Mouse (Mus musculus): Measurements from ENCODE around the gene Rptor.

Gene Rptor

DNA sequence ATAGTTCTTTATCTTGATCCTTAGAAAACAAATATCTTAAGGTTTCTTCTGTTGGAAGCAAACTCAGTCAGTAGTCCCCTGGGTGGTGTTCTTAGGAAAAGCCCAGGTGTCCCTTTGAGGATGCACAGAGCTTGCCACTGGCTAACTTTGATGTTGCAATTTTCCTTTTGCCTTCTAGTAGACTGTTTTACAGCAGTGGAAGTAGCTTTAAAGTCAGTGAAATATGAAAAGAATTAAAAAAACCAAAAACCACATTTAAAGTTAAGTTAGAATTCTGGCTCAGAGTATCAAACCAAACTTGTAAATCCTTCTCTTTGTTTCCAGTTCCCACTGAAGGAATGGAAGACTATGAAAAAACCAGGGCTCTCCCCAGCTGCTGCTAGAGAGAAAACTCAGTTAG is 47.8 kb downstream of the Rptor start:
- DNase-seq (ENCODE audit: low read depth): no peak

DNA sequence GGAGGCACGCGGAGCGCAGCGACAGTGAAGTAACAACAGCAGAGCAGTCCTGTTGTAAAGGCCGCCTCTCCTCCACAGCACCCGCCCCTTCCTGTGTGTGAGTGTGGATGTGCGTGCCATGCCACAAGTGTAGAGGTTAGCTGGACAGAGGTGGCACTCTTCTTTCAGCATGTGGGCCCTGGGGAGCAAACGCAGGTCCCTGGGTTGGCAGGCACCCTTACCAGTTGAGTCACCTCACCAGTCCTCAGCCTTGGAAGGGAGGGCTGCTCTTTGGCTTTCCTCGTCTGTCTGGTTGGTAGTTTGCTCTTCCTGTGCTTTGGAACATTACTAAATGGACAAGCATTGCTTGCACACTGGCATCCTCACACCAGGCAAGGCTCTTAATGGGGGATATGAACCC is 50.6 kb downstream of the Rptor start:
- no peak for DNase-seq (ENCODE audit: low read depth)

DNA sequence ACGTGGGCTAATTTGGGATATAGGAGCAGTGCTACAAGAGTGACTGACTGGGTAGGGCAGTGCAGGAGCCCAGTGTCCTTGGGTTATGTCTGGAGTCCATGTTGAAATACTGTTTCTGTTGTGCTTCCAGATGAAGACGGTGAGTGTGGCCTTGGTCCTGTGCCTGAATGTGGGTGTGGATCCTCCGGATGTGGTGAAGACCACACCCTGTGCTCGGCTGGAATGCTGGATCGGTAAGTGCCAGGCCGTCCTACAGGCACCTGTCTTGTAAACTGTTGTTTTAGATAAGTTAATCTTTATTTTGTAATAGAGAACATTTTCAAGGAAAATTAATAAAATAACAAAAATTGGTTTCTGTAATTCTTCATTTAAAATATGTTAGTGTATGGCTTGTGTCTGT is 54.8 kb downstream of the Rptor start:
- peak; percentile 25 for DNase-seq (ENCODE audit: low read depth)

DNA sequence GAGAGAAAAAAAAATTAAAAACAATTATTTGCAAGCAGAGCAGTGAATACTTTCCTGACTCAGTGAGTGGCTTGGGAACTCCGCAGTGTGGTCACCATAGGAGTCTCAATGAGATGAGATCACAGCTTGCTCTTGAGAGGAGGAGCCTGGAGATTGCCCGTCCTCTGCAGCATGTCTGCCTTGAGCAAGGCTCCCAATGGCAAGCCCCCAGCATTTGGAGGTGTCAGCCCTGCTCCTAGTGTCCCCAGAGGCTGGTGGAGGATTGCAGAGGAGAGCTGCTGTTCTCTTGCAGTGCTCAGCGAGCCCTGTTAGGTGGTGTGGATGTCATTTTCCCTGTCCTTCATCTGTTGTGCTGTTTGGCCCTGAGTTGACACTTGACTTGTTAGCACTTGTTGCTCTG is 56.6 kb downstream of the Rptor start:
- no peak for DNase-seq (ENCODE audit: low read depth)

DNA sequence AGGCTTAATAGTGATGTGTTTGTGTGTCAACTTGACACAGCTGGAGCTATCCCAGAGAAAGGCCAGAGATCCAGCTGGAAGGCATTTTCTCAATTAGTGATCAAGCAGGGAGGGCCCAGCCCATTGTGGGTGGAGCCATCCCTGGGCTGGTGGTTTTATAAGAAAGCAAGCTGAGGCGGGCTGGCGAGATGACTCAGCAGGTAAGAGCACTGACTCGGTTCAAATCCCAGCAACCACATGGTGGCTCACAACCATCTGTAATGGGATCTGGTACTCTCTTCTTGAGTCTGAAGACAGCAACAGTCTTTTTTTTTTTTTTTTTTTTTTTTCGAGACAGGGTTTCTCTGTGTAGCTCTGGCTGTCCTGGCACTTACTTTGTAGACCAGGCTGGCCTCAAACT is 58.8 kb downstream of the Rptor start:
- DNase-seq (ENCODE audit: low read depth): peak; percentile 83

DNA sequence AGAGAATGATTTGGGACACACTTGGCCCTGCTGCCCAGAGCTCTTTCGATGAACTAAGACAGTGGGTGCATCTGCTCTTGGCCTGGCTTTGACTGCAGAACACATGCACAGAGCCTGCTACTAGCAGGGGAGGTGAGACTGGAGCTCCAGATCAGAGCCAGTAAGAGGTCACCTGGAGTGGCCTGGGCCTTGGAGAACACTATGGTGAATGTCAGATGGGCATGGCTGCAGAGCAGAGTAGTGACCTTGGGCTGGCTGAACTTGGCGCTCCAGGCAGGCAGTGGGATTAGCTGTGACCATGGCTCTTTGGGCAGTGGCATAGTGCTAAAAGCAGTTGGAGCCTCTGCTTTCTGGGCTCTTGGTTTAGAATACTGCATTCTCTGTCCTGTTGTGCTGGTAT is 61.2 kb downstream of the Rptor start:
- DNase-seq (ENCODE audit: low read depth): no peak

DNA sequence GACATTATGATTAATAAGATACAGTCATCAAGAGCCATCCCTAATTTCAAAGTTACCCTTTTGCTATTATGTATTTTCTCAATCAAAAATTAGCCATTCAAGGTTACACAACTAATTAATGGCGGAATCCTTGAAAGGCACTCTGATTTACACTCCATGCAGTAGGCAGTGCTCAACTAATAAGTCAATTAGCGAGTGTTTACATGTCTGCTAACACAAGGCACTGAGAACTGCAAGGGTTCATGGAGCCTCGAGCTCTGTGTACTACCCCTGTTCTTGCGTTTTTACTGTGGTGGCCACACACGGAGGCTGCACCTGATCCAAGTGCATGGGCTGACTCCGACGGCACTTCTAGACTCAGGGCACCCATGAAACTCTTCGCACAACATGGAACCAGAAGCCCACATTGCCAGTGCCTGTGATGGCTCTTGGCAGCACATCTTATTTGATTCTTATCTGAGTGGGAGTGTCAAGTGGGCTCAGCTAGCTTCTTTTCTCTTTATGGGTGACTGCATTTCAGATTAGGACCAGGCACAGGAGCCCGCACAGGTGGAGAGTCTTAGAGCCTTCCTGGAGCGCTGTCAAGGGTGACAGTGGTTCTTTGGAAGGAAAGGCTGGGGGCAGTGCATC is 62.1 kb downstream of the Rptor start:
- no peak for DNase-seq (ENCODE audit: low read depth)

DNA sequence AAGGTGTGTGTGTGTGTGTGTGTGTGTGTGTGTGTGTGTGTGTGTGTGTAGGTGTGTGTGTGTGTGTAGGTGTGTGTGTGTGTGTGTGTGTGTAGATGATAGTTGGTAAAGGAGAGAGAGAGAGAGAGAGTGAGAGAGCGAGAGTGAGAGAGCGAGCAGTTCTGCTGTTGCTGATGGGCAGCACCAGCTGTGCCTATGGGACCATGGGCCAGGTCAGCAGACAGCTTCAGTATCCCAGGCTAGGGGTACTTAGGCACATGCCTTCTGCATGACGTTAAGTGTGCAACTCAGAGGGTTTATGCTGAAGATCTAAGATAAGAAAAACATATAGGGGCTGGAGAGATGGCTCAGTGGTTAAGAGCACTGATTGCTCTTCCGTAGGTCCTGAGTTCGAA is 62.6 kb downstream of the Rptor start:
- no peak for DNase-seq (ENCODE audit: low read depth)

DNA sequence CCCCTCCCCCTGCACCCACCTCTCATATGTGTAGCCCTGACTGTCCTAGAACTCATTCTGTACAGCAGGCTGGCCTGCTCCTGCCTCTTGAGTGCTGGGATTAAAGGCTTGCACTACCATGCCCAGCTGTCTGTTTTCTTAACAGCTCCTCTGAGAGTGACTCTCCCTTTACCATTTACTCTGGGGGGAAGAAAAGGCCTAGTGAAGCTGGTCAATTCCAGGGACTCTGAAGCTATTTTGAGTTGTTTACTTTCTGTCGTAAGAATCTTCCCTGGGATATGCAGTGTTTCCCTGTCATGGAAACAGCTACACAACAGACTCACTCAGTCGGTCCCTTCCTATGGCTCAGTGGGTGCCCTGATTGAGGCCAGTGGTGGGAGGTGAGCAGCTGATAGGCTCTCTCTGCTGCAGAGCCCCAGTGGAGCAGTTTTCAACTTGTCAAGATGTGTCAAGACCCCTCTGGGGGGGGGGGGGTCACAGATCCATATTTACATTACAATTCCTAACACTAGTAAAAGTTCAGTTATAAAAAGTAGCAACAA is 63.9 kb downstream of the Rptor start:
- DNase-seq (ENCODE audit: low read depth): no peak

DNA sequence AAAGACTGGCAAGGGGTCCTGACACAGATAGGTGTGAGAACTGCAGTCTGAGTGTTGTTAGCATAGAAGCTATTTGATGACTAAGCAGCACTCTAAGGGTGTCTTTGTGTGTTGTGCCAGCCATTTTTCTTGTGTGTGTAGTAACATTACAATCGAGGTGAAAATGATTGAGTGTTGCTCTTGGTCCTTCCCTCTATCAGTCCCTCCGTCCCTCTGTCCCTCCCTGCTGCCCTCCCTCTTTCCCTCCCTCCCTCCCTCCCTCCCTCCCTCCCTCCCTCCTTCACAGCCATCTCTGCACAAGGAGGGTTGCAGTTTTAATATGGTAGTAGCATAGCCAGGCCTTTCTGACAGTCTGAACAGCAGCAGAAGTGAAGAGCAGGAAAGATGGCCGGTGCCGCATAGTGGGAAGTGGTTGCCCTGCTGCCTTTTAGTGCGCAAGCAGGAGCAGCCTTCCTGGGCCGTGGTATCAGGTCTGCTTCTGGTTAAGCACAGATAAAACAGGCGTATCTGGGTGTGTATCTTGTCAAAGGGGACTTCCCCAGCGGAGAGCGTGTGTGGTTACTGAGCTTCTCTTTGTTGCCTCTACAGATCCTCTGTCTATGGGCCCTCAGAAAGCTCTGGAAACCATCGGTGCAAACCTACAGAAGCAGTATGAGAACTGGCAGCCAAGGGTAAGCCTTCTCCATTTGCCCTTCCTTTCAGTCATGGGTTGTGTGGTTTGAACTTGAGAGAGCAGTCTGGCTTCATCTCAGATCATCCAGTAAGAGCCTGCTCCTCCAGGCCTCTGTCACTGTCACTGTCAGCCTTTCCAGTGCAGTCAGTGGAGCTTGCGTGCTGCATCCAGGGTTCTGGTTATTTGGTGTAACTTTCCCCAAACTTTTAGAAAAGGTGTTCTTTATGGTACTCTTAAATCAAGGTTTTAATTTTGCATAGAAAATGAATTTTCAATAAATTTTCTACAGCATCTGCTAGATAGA is 68.3 kb downstream of the Rptor start:
- no peak for DNase-seq (ENCODE audit: low read depth)

DNA sequence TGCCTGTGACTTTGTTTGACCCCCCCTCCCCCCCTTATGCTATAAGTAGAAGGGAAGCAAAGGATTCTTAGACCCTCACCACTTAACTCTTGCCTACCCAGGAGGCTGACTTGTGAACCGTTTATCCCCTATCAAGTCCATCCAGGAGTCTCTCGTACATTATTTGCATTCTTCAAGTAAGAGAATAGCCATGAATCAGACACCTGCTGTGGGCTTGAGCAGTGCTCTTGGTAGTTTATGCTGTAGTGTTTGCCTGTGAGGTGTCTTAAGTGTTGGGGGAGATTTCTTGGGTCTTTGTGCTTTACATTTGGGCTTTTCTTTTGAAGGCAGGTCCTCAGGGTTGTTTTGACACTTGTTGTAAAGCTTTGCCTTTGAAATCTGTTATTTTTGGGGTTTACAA is 69.3 kb downstream of the Rptor start:
- DNase-seq (ENCODE audit: low read depth): no peak

DNA sequence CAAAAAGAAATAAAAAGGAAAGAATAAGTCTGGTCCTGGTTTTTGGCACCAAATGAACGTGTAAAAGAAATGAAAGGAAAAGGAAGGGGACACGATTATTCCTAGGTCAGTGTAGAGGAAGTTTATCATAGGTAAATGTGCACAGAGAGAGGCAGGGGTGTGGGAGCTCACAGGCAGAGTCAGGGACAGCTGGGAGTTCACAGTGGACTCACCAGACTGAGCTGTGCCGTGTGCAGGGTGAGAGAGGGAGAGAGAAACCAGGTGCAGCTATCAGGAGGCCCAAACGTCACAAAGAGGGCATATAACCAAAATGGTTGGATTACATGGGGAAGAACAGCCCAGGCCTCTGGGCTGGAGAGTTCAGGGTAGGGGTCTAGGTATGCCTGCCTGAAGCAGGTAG is 70.1 kb downstream of the Rptor start:
- no peak for DNase-seq (ENCODE audit: low read depth)

DNA sequence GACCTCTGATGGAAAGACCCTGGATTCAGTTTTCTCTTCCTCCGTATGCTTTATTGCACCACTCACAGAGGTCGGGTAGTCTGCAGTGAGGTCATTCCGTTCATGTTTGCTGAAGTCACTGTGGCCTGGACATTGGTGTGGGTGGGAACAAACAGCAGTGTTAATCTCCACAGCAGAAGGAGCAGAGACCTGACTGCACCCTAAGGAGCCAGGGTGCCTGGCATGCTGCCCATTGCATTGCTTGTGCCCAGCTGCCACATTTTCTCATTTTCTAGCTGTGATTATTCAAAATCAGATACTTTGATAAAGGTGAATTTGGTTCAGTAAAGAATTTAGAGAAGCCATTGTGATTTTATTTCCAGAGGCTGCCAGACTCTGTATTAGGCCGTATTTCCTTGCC is 72.1 kb downstream of the Rptor start:
- DNase-seq (ENCODE audit: low read depth): no peak

DNA sequence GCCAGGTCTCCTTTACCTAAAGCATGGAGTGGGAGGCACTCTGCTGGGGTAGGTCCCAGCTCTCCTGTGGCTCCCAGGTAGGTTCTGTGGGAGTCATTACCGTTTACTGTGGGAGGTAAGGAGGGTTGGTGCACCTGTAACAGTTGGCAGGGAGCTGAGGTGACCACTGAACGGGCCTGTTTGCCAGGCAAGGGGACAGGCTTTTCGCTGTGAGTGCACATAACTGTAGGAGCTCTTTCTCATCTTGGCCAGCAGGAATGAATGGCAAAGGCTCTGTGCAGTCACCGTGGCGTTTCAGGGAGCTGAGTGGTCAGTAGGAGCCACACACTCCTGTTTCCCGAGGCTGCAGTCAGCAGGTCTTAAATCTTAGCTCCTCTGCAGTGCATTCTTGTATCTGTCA is 72.8 kb downstream of the Rptor start:
- no peak for DNase-seq (ENCODE audit: low read depth)

DNA sequence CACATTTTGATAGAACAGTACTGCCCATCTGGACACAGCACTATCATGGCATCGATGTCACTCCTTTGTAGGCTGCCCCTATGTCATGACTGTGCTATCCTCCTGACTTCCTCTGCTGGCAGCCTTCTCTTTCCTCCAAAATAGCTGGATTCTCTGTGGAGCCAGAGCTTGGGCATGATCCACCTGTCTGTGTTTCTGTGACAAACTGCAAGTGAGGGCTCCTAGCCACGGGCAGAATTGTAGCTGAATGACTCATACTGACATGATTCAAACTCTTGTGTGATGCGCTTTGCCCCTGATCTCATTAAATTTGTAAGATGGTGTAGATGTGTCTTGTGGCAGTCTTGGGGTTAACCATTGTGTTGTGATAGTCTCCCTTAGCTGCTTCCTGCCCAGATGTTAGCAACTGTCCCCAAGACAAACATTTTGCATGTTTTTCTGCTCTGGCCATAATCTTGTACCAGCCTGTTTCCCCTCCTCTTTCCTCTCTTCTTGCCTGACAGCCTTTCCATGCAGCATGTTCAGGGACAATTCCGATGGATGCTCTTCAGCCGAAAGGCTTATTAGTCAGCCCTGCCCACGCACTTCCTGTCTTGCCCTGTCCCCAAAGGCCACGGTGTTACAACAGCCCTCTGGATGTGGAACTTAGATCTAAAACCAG is 74.2 kb downstream of the Rptor start:
- DNase-seq (ENCODE audit: low read depth): no peak

DNA sequence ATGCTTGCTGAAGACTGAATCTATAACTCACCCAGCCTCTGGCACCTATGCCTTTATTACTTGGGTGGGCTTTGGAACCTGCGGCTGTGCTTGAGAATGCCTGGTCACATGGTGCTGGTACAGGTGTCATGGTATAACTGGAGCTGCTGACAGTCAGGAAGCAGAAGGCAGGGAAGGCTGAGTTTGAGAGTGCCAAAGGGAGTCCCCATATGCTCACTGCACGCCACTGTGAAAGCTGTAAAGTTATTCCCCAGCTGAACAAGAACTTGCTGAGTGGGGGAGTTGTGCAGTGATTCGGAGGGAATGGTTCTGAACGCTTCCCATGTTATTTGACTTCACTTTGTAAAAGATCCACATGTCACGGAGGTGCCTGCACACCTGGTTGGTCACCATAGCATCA is 75.7 kb downstream of the Rptor start:
- DNase-seq (ENCODE audit: low read depth): no peak

DNA sequence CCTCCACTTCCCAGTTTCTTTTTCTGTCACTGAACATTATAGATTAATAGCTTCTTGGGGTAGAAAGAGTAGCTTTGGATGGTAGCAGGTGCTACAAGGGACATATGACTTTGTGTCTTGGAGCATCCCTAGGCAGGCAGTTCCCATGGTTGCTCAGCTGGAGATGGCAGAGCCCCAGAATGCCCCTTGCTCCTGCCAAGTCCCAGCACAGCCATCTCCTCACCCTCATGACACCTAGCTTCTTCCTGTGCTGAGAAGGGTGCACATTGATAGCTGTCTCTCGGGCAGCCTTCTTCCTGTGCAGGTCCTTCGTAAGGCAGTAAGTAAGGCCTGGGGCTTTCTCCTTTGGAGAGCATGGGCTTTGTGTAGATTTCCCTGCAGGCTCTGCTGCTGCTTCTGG is 78.0 kb downstream of the Rptor start:
- no peak for DNase-seq (ENCODE audit: low read depth)

DNA sequence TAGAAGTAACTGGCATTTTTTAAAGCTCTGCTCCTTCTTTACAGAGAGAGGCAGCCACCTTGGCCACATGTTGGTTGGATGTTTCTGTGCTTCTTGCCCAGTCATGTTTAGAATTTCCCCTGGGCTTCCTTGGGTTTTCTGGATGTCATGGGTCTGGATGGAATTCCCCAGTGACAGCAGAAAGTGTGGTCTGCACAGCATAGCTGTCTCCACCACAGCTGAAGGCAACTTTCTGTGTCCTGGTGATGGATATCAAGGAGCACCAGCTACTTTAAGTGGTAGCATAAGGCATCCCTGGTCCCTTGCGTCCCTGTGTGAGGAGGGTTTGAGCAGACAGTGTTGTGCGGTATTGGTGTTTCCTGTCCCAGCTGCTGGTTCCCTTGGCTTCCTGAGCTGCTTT is 79.6 kb downstream of the Rptor start:
- no peak for DNase-seq (ENCODE audit: low read depth)

DNA sequence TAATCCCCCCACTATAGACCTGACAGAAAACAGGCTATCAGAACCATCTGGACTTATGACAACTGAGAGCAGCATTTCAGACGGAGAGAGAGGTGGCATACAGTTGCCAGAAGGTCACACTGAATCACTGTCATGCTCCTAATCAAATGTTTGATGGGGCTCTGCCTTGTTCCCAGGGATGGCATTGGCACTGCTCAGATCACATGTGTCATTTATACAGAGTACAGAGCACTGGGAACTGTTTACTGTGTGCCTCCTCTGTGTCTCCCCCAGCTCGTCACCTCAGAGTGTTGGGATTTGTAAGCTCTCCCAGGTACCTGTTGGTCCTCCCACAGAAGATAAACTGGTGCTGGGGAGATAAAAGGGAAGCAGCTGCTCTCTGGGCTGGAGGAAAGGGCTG is 81.1 kb downstream of the Rptor start:
- no peak for DNase-seq (ENCODE audit: low read depth)

DNA sequence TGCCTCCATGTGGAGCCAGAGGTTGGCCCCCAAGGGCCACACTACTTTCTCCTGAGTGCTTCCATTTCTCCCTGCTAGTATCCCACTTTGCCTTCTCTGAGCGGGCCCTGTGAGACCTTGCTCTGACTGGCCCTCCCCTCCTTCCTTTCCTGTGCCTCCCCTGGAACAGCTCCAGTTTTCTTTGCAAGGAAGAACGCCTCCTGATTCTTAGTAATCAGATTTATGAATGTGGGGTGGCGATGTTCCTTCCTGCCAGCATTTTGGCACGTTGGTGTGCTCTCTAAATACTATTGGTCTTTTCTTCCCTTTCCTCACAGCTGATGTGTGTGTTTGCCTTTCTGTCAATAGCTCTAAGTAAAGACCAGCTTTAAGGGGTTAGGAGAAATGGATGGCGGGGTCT is 82.8 kb downstream of the Rptor start:
- DNase-seq (ENCODE audit: low read depth): peak; percentile 22

DNA sequence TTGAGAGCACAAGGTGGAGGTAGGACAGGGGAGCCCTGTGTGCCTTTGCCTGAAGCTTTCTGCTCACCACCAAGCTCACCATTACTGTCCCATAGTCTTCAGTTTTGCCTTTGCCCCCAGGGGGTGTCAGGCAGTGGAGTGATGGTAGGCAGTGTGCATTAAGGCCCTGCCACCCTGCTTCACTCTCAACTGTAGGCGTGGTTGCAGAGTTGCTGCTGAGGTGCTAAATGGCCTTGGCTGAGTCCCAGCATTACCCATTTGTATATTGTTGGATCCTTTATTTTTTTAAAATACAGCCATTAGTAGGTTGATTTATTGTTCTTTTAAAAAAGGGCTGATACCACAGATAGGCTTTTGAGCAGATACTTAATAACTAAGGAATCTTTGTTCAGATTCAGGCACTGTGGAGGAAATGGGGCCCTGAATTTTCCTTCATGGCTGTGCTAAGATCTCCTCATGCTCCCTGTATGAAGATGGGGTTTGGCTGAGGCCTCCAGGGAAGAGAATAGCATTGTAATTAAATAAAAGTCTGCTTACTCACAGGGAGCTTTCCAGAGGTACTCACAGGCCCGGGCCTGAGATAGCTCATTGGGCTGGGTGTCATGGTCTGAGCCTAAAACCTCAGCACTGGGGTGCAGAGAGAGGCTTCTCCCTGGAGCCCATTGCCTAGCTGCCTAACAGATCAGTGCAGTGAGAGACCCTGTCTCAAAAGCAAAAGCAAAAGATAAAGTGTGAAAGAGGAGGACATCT is 83.4 kb downstream of the Rptor start:
- no peak for DNase-seq (ENCODE audit: low read depth)

DNA sequence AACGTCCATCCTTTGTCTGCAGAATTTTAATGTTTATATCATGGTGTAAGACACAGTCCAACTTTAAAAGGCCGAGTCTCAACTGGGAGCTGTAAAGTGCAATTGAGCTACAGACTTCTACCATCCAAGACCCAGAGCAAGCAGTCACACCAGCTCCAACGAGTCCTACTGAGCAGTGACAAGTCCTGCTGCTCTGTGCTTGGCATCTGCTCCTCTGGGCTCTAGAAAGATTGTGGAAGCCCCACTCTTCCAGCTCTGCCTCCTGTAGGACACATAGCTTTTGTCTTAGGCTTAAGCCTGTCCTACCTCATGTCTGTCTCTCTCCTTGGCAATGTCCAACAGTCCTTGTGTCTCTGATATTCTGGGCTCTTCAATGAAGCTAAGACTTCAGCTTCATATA is 84.6 kb downstream of the Rptor start:
- DNase-seq (ENCODE audit: low read depth): no peak

Data from fibroblast of lung, adult 2 months (primary cell).